Mouse (Mus musculus) thymus, adult 2 months (tissue): ENCODE results near the gene Gm28230. TPM values are rescaled to one million over a fixed set of nuclear protein-coding genes. Genes with fewer than 3 reads are reported as not detected.

ENCODE experiments used
- DNase-seq: peaks from one replicate; pipeline ENCODE4 v3.0.0; 2021
- H3K27ac ChIP-seq: fragments of 200-500 bp; 2 replicates; pipeline ENCODE4 v1.5.1; 2012; ENCODE audit warnings: low read length, control low read depth; ENCODE audit not compliant: control insufficient read depth, insufficient read depth
- H3K27me3 ChIP-seq: fragments of 200-500 bp; 2 replicates; pipeline ENCODE4 v1.6.1; 2012; ENCODE audit warnings: mild to moderate bottlenecking, low read length, moderate library complexity, mixed read lengths; ENCODE audit not compliant: control insufficient read depth, insufficient read depth
- H3K36me3 ChIP-seq: fragments of 200-500 bp; 2 replicates; pipeline ENCODE4 v1.6.1; 2012; ENCODE audit warnings: mild to moderate bottlenecking, low read length, moderate library complexity; ENCODE audit not compliant: control insufficient read depth, insufficient read depth
- H3K4me1 ChIP-seq: fragments of 200-500 bp; replicated peaks from 2 replicates; pipeline ENCODE4 v1.6.1; 2012; ENCODE audit warnings: low read length; ENCODE audit not compliant: control insufficient read depth, insufficient read depth
- H3K4me3 ChIP-seq: fragments of 200-500 bp; 2 replicates; pipeline ENCODE4 v1.5.1; 2012; ENCODE audit warnings: mild to moderate bottlenecking, low read length, control low read depth, moderate library complexity; ENCODE audit not compliant: control insufficient read depth, insufficient read depth
- CTCF ChIP-seq: fragments of 200-500 bp; IDR thresholded peaks from 2 replicates; pipeline ENCODE4 v1.5.1; 2012; ENCODE audit warnings: mild to moderate bottlenecking, control low read depth, low read length, moderate library complexity, borderline replicate concordance; ENCODE audit not compliant: control insufficient read depth, poor library complexity, insufficient read depth; ENCODE audit errors: extremely low read depth
- POLR2A ChIP-seq: fragments of 200-500 bp; IDR thresholded peaks from 2 replicates; pipeline ENCODE4 v1.6.1; 2012; ENCODE audit warnings: mild to moderate bottlenecking, low read length, control low read depth, moderate library complexity; ENCODE audit not compliant: control insufficient read depth, poor library complexity, insufficient read depth; ENCODE audit errors: extremely low read depth
- WGBS: fragments of 180-500 bp; shearing (Covaris S2); methylation state at CpG from one replicate; pipeline ENCODE4 v1.1.7; 2018; 5-methylcytosine and 5-hydroxymethylcytosine counted together
- polyA plus RNA-seq: library from polyadenylated mRNA; depleted of rRNA; stranded (reverse); fragments of >200 nt; gene quantifications from 2 replicates; pipeline ENCODE4 v1.2.3, GENCODE M21; 2012

Gene Gm28230
- polyA plus RNA-seq, 1 experiment: 0.31 TPM

- H3K4me3 ChIP-seq: no peak overlapping the region
- no peak for TF ChIP-seq CTCF
- TF ChIP-seq POLR2A: no peak
- peaks cover 20% of the 10 kb centered on the region for H3K27me3 ChIP-seq
- no peaks in the 10 kb centered on the region for H3K36me3 ChIP-seq
- H3K27ac ChIP-seq: no peak overlapping the region
- H3K4me1 ChIP-seq: no peaks in the 10 kb centered on the region
- no peak for DNase-seq
- WGBS: 6% methylated on average over 76 of the region's 78 CpGs
Observed at GRCm38 (mm10) chr2:74681594-74682531, 44.7 kb upstream of the Gm28230 start.

DNA sequence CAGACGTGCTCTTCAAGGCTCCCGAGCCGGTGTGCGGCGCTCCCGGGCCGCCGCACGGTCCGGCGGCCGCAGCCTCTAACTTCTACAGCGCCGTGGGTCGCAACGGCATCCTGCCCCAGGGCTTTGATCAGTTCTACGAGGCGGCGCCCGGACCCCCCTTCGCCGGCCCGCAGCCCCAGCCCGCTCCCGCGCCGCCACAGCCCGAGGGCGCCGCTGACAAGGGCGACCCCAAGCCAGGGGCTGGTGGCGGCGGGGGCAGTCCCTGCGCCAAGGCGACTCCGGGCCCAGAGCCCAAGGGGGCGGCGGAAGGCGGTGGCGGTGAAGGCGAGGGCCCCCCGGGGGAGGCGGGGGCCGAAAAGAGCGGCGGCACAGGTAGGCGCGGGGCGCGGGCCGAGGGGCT, 43.7 kb upstream of the Gm28230 start:
- WGBS: 9% methylated on average over 45 of the region's 51 CpGs

GRCm38 (mm10) chr2:74683471-74683951, 43.0 kb upstream of the Gm28230 start:
- H3K27me3 ChIP-seq: peaks cover 25% of the 10 kb centered on the region
- H3K36me3 ChIP-seq: no peaks in the 10 kb centered on the region

More for the DNA sequence above, 43.7 kb upstream of the Gm28230 start:
- DNase-seq: no peak
- H3K4me3 ChIP-seq: no peak overlapping the region
- no peak for TF ChIP-seq CTCF
- TF ChIP-seq POLR2A: no peak
- H3K27me3 ChIP-seq: peaks cover 24% of the 10 kb centered on the region
- no peak overlapping the region for H3K27ac ChIP-seq
- no peaks in the 10 kb centered on the region for H3K36me3 ChIP-seq
- no peaks in the 10 kb centered on the region for H3K4me1 ChIP-seq

GRCm38 (mm10) chr2:74684106-74684505, 42.4 kb upstream of the Gm28230 start:
- no peak overlapping the region for H3K4me3 ChIP-seq
- no peak overlapping the region for H3K27ac ChIP-seq

More at GRCm38 (mm10) chr2:74683471-74683951, 43.0 kb upstream of the Gm28230 start:
- WGBS: 7% methylated on average over 18 of the region's 18 CpGs
- DNase-seq: no peak
- Histone ChIP-seq H3K4me1 (no peaks in the 10 kb centered on the region), H3K27ac (no peak overlapping the region), H3K4me3 (no peak overlapping the region)
- TF ChIP-seq POLR2A: no peak

DNA sequence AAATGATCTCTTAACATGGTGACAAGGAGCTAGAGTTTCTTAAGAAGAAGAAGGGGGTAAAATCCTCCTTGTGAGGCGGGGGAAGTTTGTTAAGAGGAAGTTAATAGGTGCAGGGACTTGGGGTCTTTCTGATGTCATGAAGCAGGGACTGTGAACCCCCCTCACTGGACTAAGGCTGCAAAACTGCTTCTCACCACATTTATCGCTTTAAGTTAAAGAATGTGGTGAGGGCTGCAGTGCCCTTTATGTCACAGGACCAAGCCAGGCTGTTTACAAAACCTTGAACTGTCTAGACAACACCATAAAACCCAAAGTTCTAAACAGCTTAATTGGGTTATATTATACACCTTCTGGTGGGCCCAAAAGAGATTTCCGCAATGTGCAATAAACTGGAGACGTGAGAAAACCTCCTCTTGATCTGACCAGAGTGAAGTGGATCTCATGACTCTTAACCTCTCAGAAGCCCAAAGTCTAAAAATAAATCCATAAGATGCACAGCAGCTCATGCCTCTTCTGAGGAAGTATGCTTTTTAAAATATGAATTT, 41.4 kb upstream of the Gm28230 start:
- Histone ChIP-seq H3K27me3 (peaks cover 27% of the 10 kb centered on the region), H3K27ac (no peak overlapping the region), H3K4me3 (no peak overlapping the region), H3K36me3 (no peaks in the 10 kb centered on the region), H3K4me1 (no peaks in the 10 kb centered on the region)
- no peak for TF ChIP-seq POLR2A
- no peak for TF ChIP-seq CTCF
- DNase-seq: no peak
- WGBS: 30% methylated on average over 4 of the region's 4 CpGs

More at GRCm38 (mm10) chr2:74684106-74684505, 42.4 kb upstream of the Gm28230 start:
- no peak for TF ChIP-seq POLR2A
- no peak for TF ChIP-seq CTCF
- 13% methylated on average over 12 of the region's 12 CpGs for WGBS
- DNase-seq: no peak
- Histone ChIP-seq H3K36me3 (no peaks in the 10 kb centered on the region), H3K4me1 (no peaks in the 10 kb centered on the region), H3K27me3 (peaks cover 27% of the 10 kb centered on the region)

GRCm38 (mm10) chr2:74686301-74686987, 40.1 kb upstream of the Gm28230 start:
- WGBS: 15% methylated on average over 17 of the region's 17 CpGs
- Histone ChIP-seq H3K27ac (no peak overlapping the region), H3K4me3 (no peak overlapping the region), H3K36me3 (no peaks in the 10 kb centered on the region), H3K4me1 (no peaks in the 10 kb centered on the region), H3K27me3 (peaks cover 27% of the 10 kb centered on the region)
- no peak for DNase-seq
- TF ChIP-seq CTCF (no peak), POLR2A (no peak)
